Mouse (Mus musculus) myocyte (in vitro differentiated cells): ENCODE measurements around the gene Lztfl1.

Experiments used
- MYOG ChIP-seq, 3 experiments: IDR thresholded peaks; one replicate each; pipeline ENCODE4 v1.6.1; 2011; ENCODE audit warnings: control low read depth in 2 of 3, low read depth in 2 of 3, mild to moderate bottlenecking in 2 of 3; ENCODE audit not compliant: insufficient read length in 2 of 3, control insufficient read depth in 1 of 3, insufficient read depth in 1 of 3
- POLR2A ChIP-seq: IDR thresholded peaks from one replicate; pipeline ENCODE4 v1.6.1; 2011; ENCODE audit warnings: low read depth, mild to moderate bottlenecking, control low read depth, moderate library complexity; ENCODE audit not compliant: insufficient read length
- POLR2AphosphoS2 ChIP-seq: IDR thresholded peaks from one replicate; pipeline ENCODE4 v1.6.1; 2011; ENCODE audit warnings: low read depth, control low read depth; ENCODE audit not compliant: insufficient read length
- TCF12 ChIP-seq: IDR thresholded peaks from one replicate; pipeline ENCODE4 v1.6.1; 2011; ENCODE audit warnings: mild to moderate bottlenecking, control low read depth; ENCODE audit not compliant: poor library complexity, insufficient read depth, severe bottlenecking
- TCF3 ChIP-seq: IDR thresholded peaks from one replicate; pipeline ENCODE4 v1.6.1; 2011; ENCODE audit warnings: low read depth, control low read depth; ENCODE audit not compliant: insufficient read length
- USF1 ChIP-seq: IDR thresholded peaks from one replicate; pipeline ENCODE4 v1.6.1; 2011; ENCODE audit warnings: low read depth, mild to moderate bottlenecking, control low read depth, moderate library complexity

- TF ChIP-seq POLR2A, result no peak
- no peak for TF ChIP-seq USF1
- TF ChIP-seq TCF3, result no peak
- no peak for TF ChIP-seq TCF12
- TF ChIP-seq MYOG (IDR thresholded peaks at IDR 0.05; ENCODE audit: control insufficient read depth in 1 of 3, insufficient read depth in 1 of 3, insufficient read length in 2 of 3, low read depth in 2 of 3), result no peak
- no peak for TF ChIP-seq POLR2AphosphoS2
Measured at GRCm38 (mm10) chr9:123756752-123757151, 39.3 kb upstream of the Lztfl1 start.
